Mouse (Mus musculus): ENCODE results near the gene Dcp1b.
"Not testable (repeated sequence)": the region's sequence is repeated elsewhere in the genome, so short reads cannot be mapped to it uniquely, and the experiment has no call there.

The Dcp1b gene

GRCm38 (mm10) chr6:119196382-119197305 is 21.6 kb downstream of the Dcp1b start, which contains the start of gene Cacna1c:
Gene Cacna1c, minus strand, starts transcription at chr6:119196418.
- DNase-seq = no peak

GRCm38 (mm10) chr6:119198534-119199273 is 23.7 kb downstream of the Dcp1b start:
- peak; percentile 14 for DNase-seq

GRCm38 (mm10) chr6:119199274-119199879 is 24.3 kb downstream of the Dcp1b start:
- no peak for DNase-seq

DNA sequence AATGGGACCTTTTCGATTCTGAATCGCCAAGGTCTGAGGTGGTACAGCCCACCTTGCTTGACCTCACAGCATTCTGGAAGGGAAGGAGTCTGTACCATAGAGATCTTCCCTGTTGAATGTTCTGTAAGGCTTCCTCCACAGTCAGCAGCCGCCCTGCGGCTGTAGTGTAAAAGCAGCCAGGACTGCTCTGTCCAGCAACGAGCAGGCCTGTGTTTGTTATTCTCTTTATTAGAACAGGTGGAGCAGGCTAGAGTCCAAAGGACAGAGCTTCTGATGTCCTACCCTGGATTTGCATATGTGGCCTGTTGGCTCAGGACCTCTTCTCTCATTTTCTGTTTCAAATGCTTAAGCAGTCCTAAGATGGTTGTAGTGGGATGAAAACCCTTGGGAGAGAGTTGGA is 25.3 kb downstream of the Dcp1b start:
- no peak for DNase-seq

- DNase-seq = no peak
Measured at GRCm38 (mm10) chr6:119201575-119201974, 26.5 kb downstream of the Dcp1b start.

GRCm38 (mm10) chr6:119204286-119204685 is 29.2 kb downstream of the Dcp1b start:
- DNase-seq = no peak

DNA sequence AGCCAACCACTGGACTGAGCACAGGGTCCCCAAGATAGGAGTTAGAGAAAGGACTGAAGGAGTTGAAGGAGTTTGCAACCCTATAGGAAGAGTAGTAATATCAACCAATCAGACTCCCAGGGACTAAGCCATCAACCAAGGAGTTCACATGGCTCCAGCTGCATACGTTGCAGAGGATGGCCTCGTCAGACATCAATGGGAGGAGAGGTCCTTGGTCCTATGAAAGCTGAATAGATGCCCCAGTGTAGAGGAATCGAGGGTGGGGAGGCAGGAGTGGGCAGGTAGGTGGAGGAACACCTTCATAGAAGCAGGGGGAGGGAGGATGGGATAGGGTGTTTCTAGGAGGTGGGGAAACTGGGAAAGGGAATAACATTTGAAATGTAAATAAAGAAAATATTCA is 29.9 kb downstream of the Dcp1b start:
- DNase-seq = no peak

DNA sequence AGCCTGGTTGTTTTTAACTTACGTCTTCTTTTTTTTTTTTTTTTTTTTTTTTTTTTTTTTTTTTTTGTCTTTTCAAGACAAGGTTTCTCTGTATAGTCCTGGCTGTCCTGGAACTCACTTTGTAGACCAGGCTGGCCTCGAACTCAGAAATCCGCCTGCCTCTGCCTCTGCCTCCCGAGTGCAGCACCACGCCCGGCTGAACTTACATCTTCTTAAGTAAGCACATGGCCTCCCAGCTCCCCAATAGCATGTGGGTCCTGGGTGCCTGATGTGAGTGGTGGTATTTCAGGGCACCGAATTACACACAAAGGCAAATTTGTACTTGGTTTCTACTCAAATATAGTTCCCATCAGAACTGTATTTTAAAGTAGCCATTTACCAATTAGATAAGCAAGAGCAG is 31.0 kb downstream of the Dcp1b start:
- not testable (repeated sequence) for DNase-seq

DNA sequence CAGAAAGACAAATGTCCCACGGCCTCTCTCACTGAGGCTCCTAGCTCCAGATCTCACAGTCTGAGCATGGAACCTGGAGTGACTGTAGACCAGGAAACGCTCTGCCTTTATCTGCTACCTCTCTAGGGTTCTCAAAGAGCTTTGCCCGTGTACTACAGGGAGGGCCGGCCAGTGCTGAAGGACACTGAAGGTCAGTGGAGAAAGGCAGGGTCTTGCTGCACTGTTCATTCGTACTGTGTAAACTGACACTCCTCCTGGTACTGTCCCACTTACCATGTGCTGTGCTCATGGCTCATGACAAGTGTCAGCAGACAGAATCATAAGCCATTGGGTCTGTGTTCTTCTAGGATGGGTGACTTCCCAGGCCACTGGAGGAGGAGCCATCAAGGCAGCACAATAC is 38.3 kb downstream of the Dcp1b start:
- DNase-seq = no peak

- DNase-seq = no peak
Measured at GRCm38 (mm10) chr6:119214190-119214589, 39.1 kb downstream of the Dcp1b start.

GRCm38 (mm10) chr6:119215040-119215613 is 40.1 kb downstream of the Dcp1b start:
- DNase-seq = no peak

GRCm38 (mm10) chr6:119217661-119218060 is 42.6 kb downstream of the Dcp1b start:
- no peak for DNase-seq

GRCm38 (mm10) chr6:119218591-119218990 is 43.5 kb downstream of the Dcp1b start:
- no peak for DNase-seq

- no peak for DNase-seq
Measured at GRCm38 (mm10) chr6:119219237-119219870, 44.3 kb downstream of the Dcp1b start.

DNA sequence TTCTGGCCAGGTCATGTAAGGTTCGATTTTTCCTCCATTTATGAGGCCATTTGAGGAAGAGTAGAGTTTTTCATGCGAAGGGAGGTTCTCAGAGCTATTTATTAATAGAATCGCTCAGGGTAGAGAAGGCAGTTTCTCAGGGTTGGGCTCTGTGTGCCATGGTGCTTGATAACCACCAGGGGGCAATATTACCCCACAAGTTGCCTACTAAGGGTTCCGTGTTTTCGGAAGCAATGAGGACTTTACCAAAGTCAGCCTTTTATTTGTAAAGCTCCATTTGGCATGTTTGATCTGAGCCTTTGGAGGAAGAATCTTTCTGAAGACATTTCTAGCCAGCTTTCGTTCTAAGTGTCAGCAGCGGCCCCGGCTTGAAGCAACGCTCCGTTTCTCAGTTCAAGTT is 45.2 kb downstream of the Dcp1b start:
- DNase-seq = peak; percentile 72

DNA sequence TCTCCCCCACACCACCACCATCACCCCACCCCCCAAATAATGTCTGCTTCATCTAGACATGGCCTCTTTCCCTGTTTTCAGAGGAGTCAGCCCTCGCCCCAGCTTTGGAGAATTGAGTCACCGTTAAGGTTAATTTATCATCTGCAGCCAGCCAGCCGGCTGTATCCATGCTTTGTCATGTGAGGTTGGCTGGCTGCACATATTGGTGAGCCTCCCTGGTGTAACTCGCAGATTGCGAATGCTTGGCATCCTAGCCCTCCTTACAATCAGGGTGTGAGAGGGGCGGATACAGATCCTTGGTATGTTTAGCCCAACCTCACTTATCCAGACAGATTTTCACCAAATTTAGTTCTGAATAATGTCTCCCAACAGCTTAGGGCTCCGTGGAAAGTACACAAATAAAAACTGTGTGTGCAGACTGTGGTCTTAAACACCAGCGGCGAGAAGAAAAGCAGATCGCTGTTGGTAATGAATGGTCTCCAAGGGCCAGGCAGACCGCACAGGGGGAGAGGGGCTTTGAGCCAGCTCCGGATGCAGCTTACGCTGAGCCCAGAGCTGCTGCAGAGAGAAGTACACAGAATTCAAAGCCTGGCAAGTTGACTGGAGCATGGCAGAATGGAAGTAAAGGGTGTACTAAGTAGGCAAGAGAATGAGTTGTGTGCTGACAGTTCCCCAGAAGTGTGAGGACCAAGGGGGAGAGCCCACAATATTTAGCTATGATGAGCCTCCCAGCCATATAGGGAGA is 49.6 kb downstream of the Dcp1b start:
- DNase-seq = no peak

- no peak for DNase-seq
Measured at GRCm38 (mm10) chr6:119225226-119225625, 50.2 kb downstream of the Dcp1b start.

DNA sequence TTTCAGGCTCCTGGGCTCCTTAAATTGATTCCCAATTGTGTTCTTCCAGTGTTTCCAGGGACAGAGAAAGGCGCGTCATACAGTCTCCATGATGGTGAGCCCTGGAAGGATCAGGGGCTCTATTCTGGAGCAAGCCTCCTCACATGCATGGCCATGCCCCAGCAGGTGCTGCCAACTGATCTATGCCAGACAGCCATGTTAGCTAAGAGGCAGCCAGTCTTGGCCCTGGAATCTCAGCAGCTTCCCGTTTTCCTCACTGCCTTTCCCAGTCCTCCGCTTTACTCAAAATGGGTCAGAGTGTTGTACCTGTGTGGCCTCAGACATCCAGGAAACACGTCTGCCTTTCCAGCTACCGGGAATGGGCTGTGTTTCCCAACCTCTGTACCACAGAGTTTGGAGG is 50.7 kb downstream of the Dcp1b start:
- DNase-seq = no peak

GRCm38 (mm10) chr6:119227001-119227400 is 51.9 kb downstream of the Dcp1b start:
- no peak for DNase-seq

GRCm38 (mm10) chr6:119228861-119229603 is 54.0 kb downstream of the Dcp1b start:
- DNase-seq = no peak

DNA sequence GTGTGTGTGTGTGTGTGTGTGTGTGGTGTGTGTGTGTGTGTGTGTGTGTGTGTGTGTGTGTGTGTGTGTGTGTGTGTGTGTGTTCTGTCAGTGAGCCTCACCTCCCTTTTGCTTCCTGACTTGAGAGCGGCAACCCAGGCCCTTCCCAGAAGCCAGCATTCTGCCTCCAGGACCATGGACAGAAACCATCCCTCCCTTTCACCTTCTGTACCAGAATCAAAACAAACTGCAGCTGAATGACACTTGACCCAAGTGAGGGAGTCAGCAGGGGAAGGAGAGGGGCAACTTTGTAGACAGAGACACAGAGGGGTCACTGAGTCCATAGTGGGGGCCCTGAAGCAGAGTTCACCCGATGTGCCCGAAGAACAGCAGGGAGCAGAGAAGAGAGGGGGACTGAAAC is 58.0 kb downstream of the Dcp1b start:
- DNase-seq = peak; percentile 65

Data from embryo, embryonic 11 days (tissue).